Mouse (Mus musculus): ENCODE data around the gene Tsfm. TPM values are rescaled to one million over a fixed set of nuclear protein-coding genes. Genes with fewer than 3 reads are reported as not detected.
"Not testable (repeated sequence)": the region's sequence is repeated elsewhere in the genome, so short reads cannot be mapped to it uniquely, and the experiment has no call there.

Tsfm gene
- total RNA-seq (2021), result 10 to 100 TPM; 29.7 to 30.1 TPM
- long read RNA-seq, experiment 1, transcript Tsfm-201 (6 exons, 1,206 nt), result major isoform, 18 of 24 reads
- long read RNA-seq, experiment 1, partial matches to known transcripts, result 0 of 24 reads
- long read RNA-seq, experiment 1, other reads (novel, unspliced or antisense), result 2 of 24 reads
- long read RNA-seq, experiment 2, transcript Tsfm-201 (6 exons, 1,206 nt), result major isoform, 17 of 24 reads
- long read RNA-seq, experiment 2, partial matches to known transcripts, result 1 of 24 reads
- long read RNA-seq, experiment 2, other reads (novel, unspliced or antisense), result 3 of 24 reads

GRCm38 (mm10) chr10:127030336-127031296, at the start of gene Tsfm:
Gene Tsfm, minus strand, starts transcription at chr10:127030840.
- TF ChIP-seq CTCF (conservative IDR thresholded peaks at IDR 0.05), result peak; percentile 92
- DNase-seq (ENCODE audit: low spot score in 2 of 2), result peak; percentile 89 to 94
- Histone ChIP-seq H3K4me3 (peak within 1 kb of the TSS; percentile 86), H3K27ac (peak within 1 kb of the TSS; percentile 89)

- Histone ChIP-seq H3K4me3 (peak overlapping the region; percentile 81), H3K27ac (peak overlapping the region; percentile 98)
Observed at GRCm38 (mm10) chr10:127079665-127080391, 49.2 kb upstream of the Tsfm start.

GRCm38 (mm10) chr10:127078677-127079575, 48.3 kb upstream of the Tsfm start:
- H3K4me3 ChIP-seq, result peak overlapping the region; percentile 81
- peak in 1 of 2 experiments; percentile 74 for DNase-seq (ENCODE audit: low spot score in 2 of 2)
- no peak for TF ChIP-seq CTCF (conservative IDR thresholded peaks at IDR 0.05)
- peak overlapping the region; percentile 98 for H3K27ac ChIP-seq

More at GRCm38 (mm10) chr10:127079665-127080391, 49.2 kb upstream of the Tsfm start:
- peak; percentile 67 for TF ChIP-seq CTCF (conservative IDR thresholded peaks at IDR 0.05)
- DNase-seq (ENCODE audit: low spot score in 2 of 2), result no peak

GRCm38 (mm10) chr10:127078001-127078676, 47.5 kb upstream of the Tsfm start:
- H3K4me3 ChIP-seq, result peak overlapping the region; percentile 81
- DNase-seq (ENCODE audit: low spot score in 2 of 2), result peak in 1 of 2 experiments; percentile 78
- no peak for TF ChIP-seq CTCF (conservative IDR thresholded peaks at IDR 0.05)
- peak overlapping the region; percentile 98 for H3K27ac ChIP-seq

GRCm38 (mm10) chr10:127077515-127077914, 46.9 kb upstream of the Tsfm start:
- peak overlapping the region; percentile 81 for H3K4me3 ChIP-seq
- TF ChIP-seq CTCF (conservative IDR thresholded peaks at IDR 0.05), result no peak
- DNase-seq (ENCODE audit: low spot score in 2 of 2), result no peak
- peak overlapping the region; percentile 98 for H3K27ac ChIP-seq

- Histone ChIP-seq H3K27ac (peak overlapping the region; percentile 98), H3K4me3 (no peak overlapping the region)
- no peak for TF ChIP-seq CTCF (conservative IDR thresholded peaks at IDR 0.05)
- DNase-seq (ENCODE audit: low spot score in 2 of 2), result no peak
Observed at GRCm38 (mm10) chr10:127076082-127076481, 45.4 kb upstream of the Tsfm start.

GRCm38 (mm10) chr10:127075651-127076050, 45.0 kb upstream of the Tsfm start:
- DNase-seq (ENCODE audit: low spot score in 2 of 2), result no peak
- H3K4me3 ChIP-seq, result no peak overlapping the region
- no peak for TF ChIP-seq CTCF (conservative IDR thresholded peaks at IDR 0.05)
- peak overlapping the region; percentile 98; the same call in 1 of the 2 replicates for H3K27ac ChIP-seq

- no peak for DNase-seq (ENCODE audit: low spot score in 2 of 2)
- peak; percentile 16; the same call in 1 of the 2 replicates for TF ChIP-seq CTCF (conservative IDR thresholded peaks at IDR 0.05)
- Histone ChIP-seq H3K27ac (peak within 1 kb of the TSS; percentile 98), H3K4me3 (no peak within 1 kb of the TSS)
Observed at GRCm38 (mm10) chr10:127075080-127075479, 44.4 kb upstream of the Tsfm start, which contains the start of gene Agap2. Gene Agap2, plus strand, starts transcription at chr10:127075284.

- H3K4me3 ChIP-seq, result no peak overlapping the region
- no peak for DNase-seq (ENCODE audit: low spot score in 2 of 2)
- no peak overlapping the region for H3K27ac ChIP-seq
- no peak for TF ChIP-seq CTCF (conservative IDR thresholded peaks at IDR 0.05)
Observed at GRCm38 (mm10) chr10:127073981-127074380, 43.3 kb upstream of the Tsfm start.

- H3K27ac ChIP-seq; DNase-seq (ENCODE audit: low spot score in 2 of 2); H3K4me3 ChIP-seq: not testable (repeated sequence)
Observed at GRCm38 (mm10) chr10:127072969-127073368, 42.3 kb upstream of the Tsfm start.

GRCm38 (mm10) chr10:127072270-127072669, 41.6 kb upstream of the Tsfm start:
- peak; percentile 66 for TF ChIP-seq CTCF (conservative IDR thresholded peaks at IDR 0.05)
- not testable (repeated sequence) for DNase-seq (ENCODE audit: low spot score in 2 of 2); H3K27ac ChIP-seq

More at GRCm38 (mm10) chr10:127072270-127072669, 41.6 kb upstream of the Tsfm start:
- not testable (repeated sequence) for H3K4me3 ChIP-seq

Measured in layer of hippocampus, adult 2 months (tissue).